ENCODE assay signal across 39 mouse cellular contexts in the genomic region with DNA sequence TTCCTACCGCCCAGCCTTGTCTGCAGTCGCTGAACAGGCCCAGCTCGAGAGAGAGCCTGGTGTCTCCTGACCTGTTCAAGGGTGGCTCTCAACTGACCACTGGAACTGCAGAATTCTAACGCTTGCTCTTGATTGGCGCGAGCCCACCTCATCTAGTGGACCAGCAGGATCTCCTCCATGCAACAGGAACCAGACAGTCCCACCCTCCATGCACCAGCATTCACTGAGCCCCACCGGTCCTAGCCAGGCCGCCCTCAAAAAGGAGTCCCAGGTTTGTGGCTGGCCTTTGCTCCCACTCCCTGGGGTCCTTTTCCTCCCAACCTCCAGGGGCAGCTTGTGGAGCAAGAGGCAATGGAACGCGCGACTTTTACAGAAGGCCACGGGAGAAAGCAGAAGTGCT. TPM values are rescaled to one million over a fixed set of nuclear protein-coding genes. Genes with fewer than 3 reads are reported as not detected.
"Had no signal": no experiment of that assay in that cellular context is flagged by ENCODE, and none has a peak within 500 bp of the region (broad histone marks: within the 10 kb centered on the region; RNA-seq: fewer than 3 reads in every experiment).

A gene (minus strand): TSS at position 101 of the 400 bp plus-strand sequence.

RNA-seq across cellular contexts. Expression of the gene that starts here (rescaled TPM):
- total RNA-seq: left cerebral cortex, postnatal 10 days; left cerebral cortex, postnatal 14 days; left cerebral cortex, postnatal 25 days; left cerebral cortex, postnatal 36 days; left cerebral cortex, postnatal 4 days; liver, adult 2 months; megakaryocyte progenitor cell, adult 5-6 weeks; megakaryocyte, adult 5-6 weeks; megakaryocyte-erythroid progenitor cell, adult 5-6 weeks; midbrain, postnatal 0 days; monocyte, adult 5-6 weeks had no signal
- polyA plus RNA-seq: limb, embryonic 10.5 days; limb, embryonic 11.5 days; limb, embryonic 12.5 days; limb, embryonic 13.5 days; limb, embryonic 14.5 days; limb, embryonic 15.5 days; liver, adult 2 months; liver, embryonic 11.5 days; liver, embryonic 12.5 days; liver, embryonic 13.5 days; liver, embryonic 14.5 days; liver, embryonic 15.5 days; liver, embryonic 16.5 days; liver, postnatal 0 days; lung, adult 2 months; lung, embryonic 14.5 days; lung, embryonic 15.5 days; lung, embryonic 16.5 days; lung, postnatal 0 days; macrophage; midbrain, embryonic 10.5 days; midbrain, embryonic 11.5 days; midbrain, embryonic 12.5 days; midbrain, embryonic 13.5 days; midbrain, embryonic 14.5 days; midbrain, embryonic 15.5 days; midbrain, embryonic 16.5 days; midbrain, postnatal 0 days; myocyte; neural tube, embryonic 11.5 days had no signal
